Mouse (Mus musculus) MEL (cell line): ENCODE measurements around the gene Creb3l2. TPM values are rescaled to one million over a fixed set of nuclear protein-coding genes. Genes with fewer than 3 reads are reported as not detected.

ENCODE experiments used
- DNase-seq: peaks from one replicate; pipeline ENCODE4 v3.0.0; 2011; ENCODE audit warnings: low read depth, low spot score
- H3K27ac ChIP-seq: 2 replicates; pipeline ENCODE4 v1.5.1; 2012; ENCODE audit warnings: low read depth, mild to moderate bottlenecking, control low read depth, low read length, moderate library complexity; ENCODE audit not compliant: control insufficient read depth
- H3K27me3 ChIP-seq, 2 experiments: fragments of 150-350 bp in 1 of 2; sonication (generic) in 1 of 2; 2 replicates each; pipeline ENCODE4 v1.6.1; 2012; ENCODE audit warnings: low read length in 2 of 2, mild to moderate bottlenecking in 2 of 2, improper control_type of control experiment in 1 of 2, moderate library complexity in 1 of 2; ENCODE audit not compliant: insufficient read depth in 2 of 2, control insufficient read depth in 1 of 2
- H3K36me3 ChIP-seq, 2 experiments: 2 replicates each; pipeline ENCODE4 v1.6.1; 2012 to 2014; ENCODE audit warnings: low read length in 2 of 2, improper control_type of control experiment in 1 of 2, inconsistent platforms in 1 of 2, mild to moderate bottlenecking in 1 of 2; ENCODE audit not compliant: insufficient read depth in 2 of 2, control insufficient read depth in 1 of 2
- H3K4me1 ChIP-seq, 2 experiments: fragments of 150-350 bp in 1 of 2; sonication (generic) in 1 of 2; 2 replicates each; pipeline ENCODE4 v1.6.1; 2012; ENCODE audit warnings: low read length in 2 of 2, improper control_type of control experiment in 1 of 2, mild to moderate bottlenecking in 1 of 2; ENCODE audit not compliant: insufficient read depth in 2 of 2, control insufficient read depth in 1 of 2
- H3K4me3 ChIP-seq, 2 experiments: fragments of 150-350 bp in 1 of 2; sonication (generic) in 1 of 2; 2 replicates each; pipeline ENCODE4 v1.5.1; 2012; ENCODE audit warnings: low read depth in 2 of 2, low read length in 2 of 2, mild to moderate bottlenecking in 2 of 2, moderate library complexity in 2 of 2, control low read depth in 1 of 2, improper control_type of control experiment in 1 of 2; ENCODE audit not compliant: control insufficient read depth in 1 of 2, insufficient read depth in 1 of 2
- H3K79me2 ChIP-seq: 2 replicates; pipeline ENCODE4 v1.6.1; 2012; ENCODE audit warnings: mild to moderate bottlenecking, low read length, moderate library complexity; ENCODE audit not compliant: control insufficient read depth, poor library complexity, insufficient read depth
- H3K9ac ChIP-seq: 2 replicates; pipeline ENCODE4 v1.6.1; 2012; ENCODE audit warnings: low read depth, mild to moderate bottlenecking, control low read depth, low read length, moderate library complexity; ENCODE audit not compliant: control insufficient read depth, poor library complexity, severe bottlenecking
- H3K9me3 ChIP-seq: fragments of 150-350 bp; sonication (generic); replicated peaks from 2 replicates; pipeline ENCODE4 v1.6.1; 2012; ENCODE audit warnings: mild to moderate bottlenecking, low read length, improper control_type of control experiment, moderate library complexity; ENCODE audit not compliant: insufficient read depth
- BHLHE40 ChIP-seq: IDR thresholded peaks from 2 replicates; pipeline ENCODE4 v1.6.1; 2012; ENCODE audit warnings: low read depth, mild to moderate bottlenecking, inconsistent platforms, low read length, improper control_type of control experiment, borderline replicate concordance
- CHD1 ChIP-seq: IDR thresholded peaks from 2 replicates; pipeline ENCODE4 v1.6.1; 2012; ENCODE audit warnings: low read depth, mild to moderate bottlenecking, inconsistent platforms, low read length, improper control_type of control experiment
- CTCF ChIP-seq, 3 experiments: IDR thresholded peaks in 2 of 3; conservative IDR thresholded peaks in 1 of 3; 2 replicates each; pipeline ENCODE4 v1.5.1; 2011 to 2012; ENCODE audit warnings: low read length in 3 of 3, low read depth in 2 of 3, mild to moderate bottlenecking in 2 of 3, improper control_type of control experiment in 1 of 3, inconsistent platforms in 1 of 3, mixed read lengths in 1 of 3, moderate library complexity in 1 of 3; ENCODE audit not compliant: control insufficient read depth in 1 of 3, insufficient read depth in 1 of 3, poor library complexity in 1 of 3, severe bottlenecking in 1 of 3
- E2F4 ChIP-seq: IDR thresholded peaks from 2 replicates; pipeline ENCODE4 v1.6.1; 2011; ENCODE audit warnings: low read depth, low read length, improper control_type of control experiment, borderline replicate concordance
- EP300 ChIP-seq, 2 experiments: IDR thresholded peaks; 2 replicates each; pipeline ENCODE4 v1.6.1; 2011; ENCODE audit warnings: improper control_type of control experiment in 2 of 2, low read length in 2 of 2, low read depth in 1 of 2, mild to moderate bottlenecking in 1 of 2
- ETS1 ChIP-seq: IDR thresholded peaks from 2 replicates; pipeline ENCODE4 v1.6.1; 2012; ENCODE audit warnings: low read depth, mild to moderate bottlenecking, inconsistent platforms, low read length, improper control_type of control experiment, moderate library complexity
- GATA1 ChIP-seq: IDR thresholded peaks from 2 replicates; pipeline ENCODE4 v1.6.1; 2011; ENCODE audit warnings: low read depth, low read length, improper control_type of control experiment
- MAFK ChIP-seq: IDR thresholded peaks from 2 replicates; pipeline ENCODE4 v1.6.1; 2011; ENCODE audit warnings: low read depth, mild to moderate bottlenecking, low read length, improper control_type of control experiment, borderline replicate concordance
- MXI1 ChIP-seq: IDR thresholded peaks from 2 replicates; pipeline ENCODE4 v1.6.1; 2011; ENCODE audit warnings: mild to moderate bottlenecking, low read depth, low read length, improper control_type of control experiment
- NELFE ChIP-seq: IDR thresholded peaks from 2 replicates; pipeline ENCODE4 v1.6.1; 2011; ENCODE audit warnings: low read depth, low read length, improper control_type of control experiment
- NRF1 ChIP-seq: IDR thresholded peaks from 2 replicates; pipeline ENCODE4 v1.6.1; 2014; ENCODE audit warnings: low read depth, mild to moderate bottlenecking, inconsistent platforms, low read length, improper control_type of control experiment, moderate library complexity; ENCODE audit not compliant: poor library complexity, insufficient read depth, severe bottlenecking
- POLR2A ChIP-seq, 2 experiments: IDR thresholded peaks; 2 replicates each; pipeline ENCODE4 v1.6.1; 2011 to 2012; ENCODE audit warnings: low read length in 2 of 2, mild to moderate bottlenecking in 2 of 2, control low read depth in 1 of 2, improper control_type of control experiment in 1 of 2, low read depth in 1 of 2, moderate library complexity in 1 of 2; ENCODE audit not compliant: control insufficient read depth in 1 of 2, insufficient read depth in 1 of 2, poor library complexity in 1 of 2
- RAD21 ChIP-seq: IDR thresholded peaks from 2 replicates; pipeline ENCODE4 v1.6.1; 2011; ENCODE audit warnings: mild to moderate bottlenecking, low read depth, low read length, improper control_type of control experiment
- RCOR1 ChIP-seq: IDR thresholded peaks from 2 replicates; pipeline ENCODE4 v1.6.1; 2012; ENCODE audit warnings: low read depth, mild to moderate bottlenecking, inconsistent platforms, low read length, improper control_type of control experiment
- SIN3A ChIP-seq: IDR thresholded peaks from 2 replicates; pipeline ENCODE4 v1.6.1; 2012; ENCODE audit warnings: low read length, improper control_type of control experiment, inconsistent platforms
- TBP ChIP-seq: IDR thresholded peaks from 2 replicates; pipeline ENCODE4 v1.8.0; 2011; ENCODE audit warnings: low read depth, low read length, improper control_type of control experiment
- USF1 ChIP-seq: IDR thresholded peaks from 2 replicates; pipeline ENCODE4 v1.6.1; 2014; ENCODE audit warnings: low read depth, mild to moderate bottlenecking, inconsistent platforms, low read length, improper control_type of control experiment, moderate library complexity
- ZKSCAN1 ChIP-seq: IDR thresholded peaks from 2 replicates; pipeline ENCODE4 v1.6.1; 2012; ENCODE audit warnings: low read depth, mild to moderate bottlenecking, inconsistent platforms, low read length, improper control_type of control experiment, moderate library complexity
- ZNF384 ChIP-seq: IDR thresholded peaks from 2 replicates; pipeline ENCODE4 v1.6.1; 2012; ENCODE audit warnings: low read depth, mild to moderate bottlenecking, inconsistent platforms, low read length, improper control_type of control experiment
- polyA plus RNA-seq, 2 experiments: library from polyadenylated mRNA; stranded (reverse) in 1 of 2; unstranded in 1 of 2; fragments of >175 nt in 1 of 2; fragments of >200 nt in 1 of 2; gene quantifications; 2 replicates each; pipeline versions ENCODE4 v1.2.1 to v1.2.4; 2012; ENCODE audit warnings: low replicate concordance in 2 of 2, low read depth in 1 of 2; ENCODE audit not compliant: insufficient read length in 2 of 2, insufficient read depth in 1 of 2, missing spikeins in 1 of 2
- total RNA-seq: library from RNA; depleted of rRNA; stranded (reverse); fragments of 300-350 nt; gene quantifications from 2 replicates; pipeline ENCODE4 v1.2.3, GENCODE M21; 2012

Gene Creb3l2
- total and polyA plus RNA-seq, 3 experiments, result not detected

DNA sequence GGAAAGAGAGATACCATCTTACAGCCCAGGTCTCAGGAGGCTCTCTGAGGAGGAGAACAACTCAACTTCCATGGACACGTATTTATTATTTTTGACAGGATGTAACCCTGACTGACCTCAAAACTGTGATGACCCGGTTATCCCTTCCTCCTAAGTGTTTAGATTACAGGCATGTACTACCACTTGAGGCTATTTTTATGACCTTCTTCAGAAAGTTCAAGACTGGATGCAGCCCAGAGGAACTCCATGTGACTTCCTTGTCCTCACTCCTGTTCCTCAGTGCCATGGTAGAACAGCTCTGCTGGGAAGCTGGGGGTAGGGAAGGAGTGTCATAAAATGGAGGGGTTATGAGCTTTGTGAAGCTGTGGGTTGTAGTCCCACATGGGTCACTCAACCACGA is 16.1 kb downstream of the Creb3l2 start:
- no peak for TF ChIP-seq CTCF (IDR thresholded peaks at IDR 0.05 in 2 of 3, conservative IDR thresholded peaks at IDR 0.05 in 1 of 3; ENCODE audit: control insufficient read depth in 1 of 3, insufficient read depth in 1 of 3, low read depth in 2 of 3, low read length in 3 of 3, poor library complexity in 1 of 3, severe bottlenecking in 1 of 3)
- no peaks in the 10 kb centered on the region for H3K4me1 ChIP-seq
- H3K27me3 ChIP-seq, result no peaks in the 10 kb centered on the region
- no peaks in the 10 kb centered on the region for H3K36me3 ChIP-seq
- H3K79me2 ChIP-seq, result no peaks in the 10 kb centered on the region
- no peak overlapping the region for H3K9ac ChIP-seq
- no peak overlapping the region for H3K4me3 ChIP-seq
- H3K9me3 ChIP-seq, result no peaks in the 10 kb centered on the region
- no peak overlapping the region for H3K27ac ChIP-seq
- no peak for DNase-seq

DNA sequence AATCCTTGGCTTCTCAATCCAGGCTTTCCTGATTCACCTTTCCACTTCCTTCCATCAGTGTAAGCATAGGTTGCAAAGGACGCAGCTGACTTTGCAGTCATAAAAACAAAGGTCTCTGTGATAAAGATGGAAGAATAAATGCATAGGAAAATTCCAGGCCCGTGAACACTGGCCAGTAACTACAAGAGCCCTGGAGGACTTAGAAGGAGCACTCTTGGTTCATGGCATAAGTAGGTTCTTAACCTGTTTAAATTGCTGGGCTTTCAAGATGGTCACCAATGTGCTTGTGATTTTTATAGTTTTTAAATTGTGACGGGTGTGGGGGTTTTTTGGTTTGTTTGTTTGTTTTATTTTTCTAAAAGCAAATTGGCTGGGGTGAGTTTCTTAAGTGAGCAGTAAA is 16.9 kb downstream of the Creb3l2 start:
- Histone ChIP-seq H3K36me3 (no peaks in the 10 kb centered on the region), H3K4me1 (no peaks in the 10 kb centered on the region), H3K27me3 (no peaks in the 10 kb centered on the region), H3K4me3 (no peak overlapping the region), H3K9me3 (no peaks in the 10 kb centered on the region), H3K27ac (no peak overlapping the region), H3K9ac (no peak overlapping the region), H3K79me2 (no peaks in the 10 kb centered on the region)
- TF ChIP-seq CHD1 (no peak), MXI1 (no peak), TBP (no peak), USF1 (no peak), BHLHE40 (no peak), ZNF384 (no peak), RAD21 (no peak), EP300 (IDR thresholded peaks at IDR 0.05; ENCODE audit: low read depth in 1 of 2, low read length in 2 of 2) (no peak)
- no peak for DNase-seq

DNA sequence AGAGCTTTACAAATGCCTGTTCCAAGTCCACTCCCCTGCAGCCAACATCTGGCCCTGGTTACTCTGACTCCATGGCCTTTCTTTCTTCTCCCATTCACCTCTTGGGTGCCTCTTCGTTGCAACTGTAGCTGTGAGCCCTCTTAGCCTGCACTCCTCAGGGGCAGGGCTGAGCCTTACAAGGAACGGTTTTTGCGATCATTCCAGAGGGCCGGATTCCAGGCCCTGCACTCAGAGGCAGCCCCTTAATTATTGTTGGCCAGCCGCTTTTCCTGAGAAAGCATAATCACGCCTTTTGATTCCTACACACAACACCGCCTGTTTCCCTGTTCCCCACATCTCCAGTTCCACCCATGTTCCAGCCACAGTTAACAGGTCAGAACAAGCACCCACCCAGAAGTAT is 17.6 kb downstream of the Creb3l2 start:
- no peaks in the 10 kb centered on the region for H3K27me3 ChIP-seq
- no peaks in the 10 kb centered on the region for H3K9me3 ChIP-seq
- no peak for DNase-seq
- no peak for TF ChIP-seq POLR2A (IDR thresholded peaks at IDR 0.05; ENCODE audit: control insufficient read depth in 1 of 2, insufficient read depth in 1 of 2, low read depth in 1 of 2, low read length in 2 of 2, poor library complexity in 1 of 2)
- TF ChIP-seq GATA1, result no peak
- no peak for TF ChIP-seq ETS1
- TF ChIP-seq CHD1, result no peak
- TF ChIP-seq SIN3A, result no peak
- no peak for TF ChIP-seq RCOR1
- no peak for TF ChIP-seq NELFE
- TF ChIP-seq E2F4, result no peak
- no peak for TF ChIP-seq ZKSCAN1
- no peak for TF ChIP-seq TBP
- TF ChIP-seq NRF1, result no peak
- no peak for TF ChIP-seq EP300 (IDR thresholded peaks at IDR 0.05; ENCODE audit: low read depth in 1 of 2, low read length in 2 of 2)
- no peak for TF ChIP-seq MAFK
- no peaks in the 10 kb centered on the region for H3K79me2 ChIP-seq
- no peak overlapping the region for H3K4me3 ChIP-seq
- H3K36me3 ChIP-seq, result no peaks in the 10 kb centered on the region
- no peak overlapping the region for H3K9ac ChIP-seq
- no peaks in the 10 kb centered on the region for H3K4me1 ChIP-seq
- H3K27ac ChIP-seq, result no peak overlapping the region
